12 mouse cellular contexts compared by ENCODE assay signal in the genomic region with DNA sequence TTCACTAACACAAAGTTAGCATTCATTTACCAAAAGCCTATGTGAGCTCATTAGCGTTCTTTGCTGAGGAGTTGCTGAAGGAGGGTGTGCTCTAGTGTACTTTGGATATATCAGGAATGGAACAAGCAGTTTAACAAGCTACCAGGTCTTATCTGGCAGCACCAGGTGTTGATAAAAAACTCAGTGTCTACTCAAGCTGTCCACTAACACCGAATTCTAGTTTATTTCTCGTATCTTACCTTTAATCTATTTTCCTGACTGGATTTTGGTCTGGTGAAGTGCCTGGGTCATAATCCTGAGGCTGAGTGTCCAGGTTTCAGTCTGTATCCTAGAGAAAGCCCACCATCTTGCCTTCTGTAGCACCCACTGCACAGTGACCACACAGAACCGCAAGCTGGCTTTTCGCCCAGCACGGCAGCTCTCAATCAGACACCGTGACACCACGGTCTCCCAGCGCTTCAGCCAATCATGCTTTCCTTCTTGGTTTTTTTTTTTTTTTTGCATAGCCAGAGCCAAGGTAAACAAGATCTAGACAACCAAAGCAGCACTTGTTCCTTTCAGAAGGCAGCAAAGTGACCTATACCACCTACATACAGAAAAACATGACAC. TPM values are rescaled to one million over a fixed set of nuclear protein-coding genes. Genes with fewer than 3 reads are reported as not detected.
DNase-seq lines count a peak whose midpoint lies in the region; ATAC-seq and TF ChIP-seq lines count a peak whose summit lies in the region.
"Had no signal": no experiment of that assay in that cellular context is flagged by ENCODE, and none has a peak within 500 bp of the region (broad histone marks: within the 10 kb centered on the region; RNA-seq: fewer than 3 reads in every experiment).

No protein-coding gene starts in this region.

- no peak for TF ChIP-seq CTCF in lung, embryonic 14.5 days (IDR thresholded peaks at IDR 0.05; ENCODE audit: low read depth)

- no peak overlapping the region for H3K4me2 ChIP-seq in lung, embryonic 14.5 days
- no peak overlapping the region for H3K4me2 ChIP-seq in forebrain, embryonic 16.5 days (ENCODE audit: low read length)

- no peak for ATAC-seq in lung, embryonic 14.5 days (ENCODE audit: insufficient read depth)
- no peak for ATAC-seq in forebrain, embryonic 16.5 days

- H3K4me1 ChIP-seq in lung, embryonic 14.5 days (ENCODE audit: insufficient read depth): no peaks in the 10 kb centered on the region
- no peaks in the 10 kb centered on the region for H3K4me1 ChIP-seq in forebrain, embryonic 16.5 days (replicated peaks; ENCODE audit: control insufficient read depth, insufficient read depth, low read length)

- H3K27me3 ChIP-seq in lung, embryonic 14.5 days (ENCODE audit: insufficient read depth, low read length): no peaks in the 10 kb centered on the region
- no peaks in the 10 kb centered on the region for H3K27me3 ChIP-seq in forebrain, embryonic 16.5 days (replicated peaks; ENCODE audit: control insufficient read depth, insufficient read depth, low read length)

- 64% methylated on average over 9 of the region's 9 CpGs for WGBS in lung, embryonic 14.5 days
- WGBS in forebrain, embryonic 16.5 days: 85% methylated on average over 9 of the region's 9 CpGs

- no peaks in the 10 kb centered on the region for H3K9me3 ChIP-seq in lung, embryonic 14.5 days (ENCODE audit: low read depth, low read length)
- no peaks in the 10 kb centered on the region for H3K9me3 ChIP-seq in forebrain, embryonic 16.5 days (ENCODE audit: control insufficient read depth, low read length)

- DNase-seq in ovary, adult 18-20 months (ENCODE audit: low spot score): peak; percentile 35
- no peak for DNase-seq in ovary, postnatal 10 days (ENCODE audit: low spot score)
- peak; percentile 27 to 39 for DNase-seq in heart, postnatal 36 days
- DNase-seq in lung, embryonic 14.5 days: peak; percentile 30
- DNase-seq in left cerebral cortex, postnatal 36 days (ENCODE audit: low spot score in 2 of 2): no peak
- DNase-seq in thymus, adult 18-20 months: no peak
- no peak for DNase-seq in thymus, postnatal 10 days (ENCODE audit: low spot score in 2 of 2)
- DNase-seq: gastrocnemius, postnatal 36 days; thymus, postnatal 14 days had no signal

- H3K9ac ChIP-seq in lung, embryonic 14.5 days: no peak overlapping the region
- H3K9ac ChIP-seq in forebrain, embryonic 16.5 days (replicated peaks; ENCODE audit: low read depth, low read length): no peak overlapping the region

- H3K36me3 ChIP-seq in lung, embryonic 14.5 days (ENCODE audit: insufficient read depth): peaks cover 91% of the 10 kb centered on the region
- H3K36me3 ChIP-seq in forebrain, embryonic 16.5 days (ENCODE audit: control insufficient read depth, insufficient read depth): peaks cover 29% of the 10 kb centered on the region

- H3K4me3 ChIP-seq in lung, embryonic 14.5 days (ENCODE audit: low read depth, low read length): no peak overlapping the region
- no peak overlapping the region for H3K4me3 ChIP-seq in forebrain, embryonic 16.5 days (replicated peaks; ENCODE audit: low read length)

- intact Hi-C loops in heart, postnatal 36 days (cut with DNase I): no loop called here
- intact Hi-C loops in left cerebral cortex, postnatal 36 days (cut with DNase I): no loop called here

- H3K27ac ChIP-seq in lung, embryonic 14.5 days (ENCODE audit: low read depth): peak overlapping the region; percentile 10; the same call in 1 of the 2 replicates
- no peak overlapping the region for H3K27ac ChIP-seq in forebrain, embryonic 16.5 days (ENCODE audit: low read length)

RNA-seq across cellular contexts. Expression of a gene that starts 10.6 kb away (rescaled TPM):
- 10 to 100 TPM; 57.9 to 64.8 TPM for total RNA-seq in heart, postnatal 36 days (2021)
- 82.5 and 89.8 TPM in 2 replicates for polyA plus RNA-seq in lung, embryonic 14.5 days (2014; fragmentation: Nextera tagmentation; extraction: Ambion mirVana)
- 100 to 1,000 TPM; 113 to 115 TPM for total RNA-seq in left cerebral cortex, postnatal 36 days (2021)
- polyA plus RNA-seq in forebrain, embryonic 16.5 days (2015; fragmentation: Nextera tagmentation; extraction: Ambion mirVana): 146 and 149 TPM in 2 replicates

RNA-seq across cellular contexts. Expression of a gene that starts 32.3 kb away (rescaled TPM):
- total RNA-seq in heart, postnatal 36 days (2021): 1 to 10 TPM; 1.3 to 1.9 TPM
- polyA plus RNA-seq in lung, embryonic 14.5 days (2014; fragmentation: Nextera tagmentation; extraction: Ambion mirVana): 37.7 and 39.3 TPM in 2 replicates
- 1 to 10 TPM; 3.5 to 5.5 TPM for total RNA-seq in left cerebral cortex, postnatal 36 days (2021)
- 7.7 and 9.5 TPM in 2 replicates for polyA plus RNA-seq in forebrain, embryonic 16.5 days (2015; fragmentation: Nextera tagmentation; extraction: Ambion mirVana)

RNA-seq across cellular contexts. Expression of a gene that starts 47.9 kb away (rescaled TPM):
- 1 to 10 TPM in 1 of 2 experiments, under 1 TPM in 1; 0.79 to 1.6 TPM for total RNA-seq in heart, postnatal 36 days (2021)
- polyA plus RNA-seq in lung, embryonic 14.5 days (2014; fragmentation: Nextera tagmentation; extraction: Ambion mirVana): 6.3 and 7.2 TPM in 2 replicates
- 10 to 100 TPM in 1 of 2 experiments, 1 to 10 TPM in 1; 6.2 to 10.7 TPM for total RNA-seq in left cerebral cortex, postnatal 36 days (2021)
- 7.3 and 8.8 TPM in 2 replicates for polyA plus RNA-seq in forebrain, embryonic 16.5 days (2015; fragmentation: Nextera tagmentation; extraction: Ambion mirVana)

RNA-seq across cellular contexts. Expression of a gene that starts 58.7 kb away (rescaled TPM):
- under 1 TPM; 0.38 to 0.61 TPM for total RNA-seq in heart, postnatal 36 days (2021)
- polyA plus RNA-seq in lung, embryonic 14.5 days (2014; fragmentation: Nextera tagmentation; extraction: Ambion mirVana): 0.26 TPM in 1 of 2 replicates, not detected in the other
- 1 to 10 TPM; 2.1 TPM for total RNA-seq in left cerebral cortex, postnatal 36 days (2021)
- not detected in 2 replicates for polyA plus RNA-seq in forebrain, embryonic 16.5 days (2015; fragmentation: Nextera tagmentation; extraction: Ambion mirVana)
- total RNA-seq: gastrocnemius, postnatal 36 days had no signal
- polyA plus RNA-seq: limb, embryonic 11.5 days; neural tube, embryonic 11.5 days had no signal

Comparison
In these comparisons a context has a peak if more than half of its experiments do, and no peak if none do; other contexts are left out.
1. DNase-seq: peak in ovary, adult 18-20 months (single experiment), heart, postnatal 36 days (2 of 2) and lung, embryonic 14.5 days (single experiment); none in ovary, postnatal 10 days (single experiment), left cerebral cortex, postnatal 36 days (0 of 2), thymus, adult 18-20 months (0 of 2) and thymus, postnatal 10 days (0 of 2).